Mouse (Mus musculus) 3T3-L1 (cell line): ENCODE measurements at regions not wholly inside any gene's neighbourhood (a gene's known extent, or its start where the extent isn't known, plus 50 kb on each side); places are given as distances from the start of the nearest gene placed in this dataset.
A peak's percentile ranks its signal among the peaks of the same experiment; 100 is the strongest.

Source experiments
- DNase-seq: peaks from one replicate; pipeline ENCODE4 v3.0.0-alpha.2; 2015; ENCODE audit warnings: low read depth, low spot score

DNA sequence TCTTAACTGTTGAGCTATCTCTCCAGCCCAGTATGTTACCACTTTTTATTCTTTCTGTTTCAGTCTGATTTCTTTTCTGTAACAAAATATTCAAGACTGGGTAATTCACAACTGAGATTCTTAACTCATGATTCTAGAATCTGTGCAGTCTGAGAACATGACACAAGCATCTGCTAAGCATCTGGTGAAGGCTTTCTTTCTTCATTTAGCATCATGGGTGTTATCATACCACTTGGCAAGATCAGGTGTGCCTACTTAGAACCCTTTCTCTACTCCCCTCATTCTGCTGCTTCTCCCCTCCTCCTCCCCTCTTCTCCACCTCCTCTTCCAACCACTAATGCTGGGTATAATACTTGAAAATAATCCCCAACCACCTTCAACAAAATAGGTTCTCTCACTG lies 62.1 kb upstream of the Pfn2 start:
- no peak for DNase-seq

DNA sequence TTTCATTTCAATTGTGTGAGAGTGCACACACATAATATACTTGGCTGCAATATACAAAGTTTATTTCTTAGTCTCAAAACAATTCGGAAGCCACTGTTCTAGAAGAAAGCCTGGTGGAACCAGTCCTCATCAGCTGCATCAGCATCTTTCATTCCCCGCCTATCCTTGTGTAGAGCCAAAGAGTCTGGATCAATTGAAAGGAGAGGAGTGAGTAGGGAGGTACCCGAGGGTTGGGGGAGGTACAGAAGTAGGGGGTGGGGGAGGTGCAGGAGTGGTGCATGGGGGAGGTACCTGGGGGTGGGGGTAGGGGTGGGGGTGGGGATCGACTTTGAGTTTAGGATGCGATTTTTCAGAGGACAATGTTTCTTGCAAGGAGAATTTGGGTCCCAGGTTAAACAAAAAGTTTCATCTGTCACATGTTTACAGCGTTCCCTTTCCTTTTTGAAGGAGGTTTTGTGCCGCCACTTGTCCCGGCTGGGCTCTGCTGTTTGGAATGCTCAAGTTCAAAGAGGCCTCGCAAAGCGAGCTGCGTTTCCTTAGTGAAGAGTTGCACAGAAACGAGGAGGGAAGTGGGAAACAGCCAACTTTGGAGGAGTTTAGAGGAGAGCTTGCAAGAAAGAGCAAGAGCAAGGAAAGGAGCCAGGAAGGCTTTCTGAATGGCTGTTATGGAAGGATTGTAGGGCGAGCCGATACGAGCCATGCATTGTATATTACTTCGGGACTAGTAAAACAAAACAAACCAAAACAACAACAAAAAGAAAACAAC lies 64.1 kb upstream of the Pfn2 start:
- DNase-seq = no peak

DNA sequence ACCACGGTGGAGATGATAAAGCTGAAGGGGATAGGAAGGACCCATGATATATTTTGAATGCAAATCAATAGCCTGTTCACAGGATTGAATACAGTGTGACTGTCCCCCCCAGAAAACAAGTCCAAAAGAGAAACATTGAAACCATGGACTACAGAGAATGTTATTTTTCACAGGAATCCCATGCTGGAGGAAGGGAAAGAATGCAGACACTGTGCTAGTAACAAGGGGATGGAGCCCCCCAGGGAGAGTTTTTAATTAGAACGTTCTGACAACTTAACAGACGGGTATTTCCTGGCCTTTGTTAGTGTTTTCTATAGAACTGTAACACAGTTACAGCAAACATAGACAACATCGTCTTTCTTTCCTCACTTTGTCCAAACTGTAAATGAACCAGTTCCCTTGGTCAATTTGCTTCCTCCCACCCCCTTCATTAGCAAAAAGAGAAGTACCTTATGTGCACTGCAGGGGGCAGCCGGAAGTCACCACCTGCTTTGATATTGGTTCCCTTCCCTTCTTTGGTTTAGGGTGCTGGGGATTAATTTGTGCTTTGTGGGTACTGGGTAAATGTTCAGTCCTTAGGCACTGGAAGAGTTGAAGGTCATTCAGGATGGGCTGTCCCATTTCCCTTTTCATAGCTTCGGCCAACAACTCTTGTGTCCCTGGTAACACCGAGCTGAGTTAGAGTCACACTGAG lies 64.9 kb upstream of the Pfn2 start:
- DNase-seq = no peak

DNA sequence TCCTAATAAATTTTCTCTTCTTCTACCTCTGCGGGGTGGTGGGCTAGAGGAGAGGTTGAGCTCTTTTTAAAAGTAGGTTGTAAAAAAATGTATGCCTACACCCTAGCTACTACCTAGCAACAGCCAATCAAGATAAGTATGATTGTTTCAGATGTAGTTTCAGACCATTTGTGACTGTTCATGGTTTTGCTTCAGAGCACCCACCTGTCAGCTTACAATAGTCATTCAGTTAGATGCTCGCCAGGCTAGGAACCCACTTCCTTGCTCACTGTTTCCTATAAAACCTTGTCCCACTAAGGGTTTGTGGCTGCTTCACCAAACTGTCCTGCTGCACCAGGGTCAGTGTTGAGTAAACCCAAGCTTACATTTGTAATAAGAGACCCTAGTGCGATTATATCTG lies 66.8 kb upstream of the Pfn2 start:
- DNase-seq = no peak

DNA sequence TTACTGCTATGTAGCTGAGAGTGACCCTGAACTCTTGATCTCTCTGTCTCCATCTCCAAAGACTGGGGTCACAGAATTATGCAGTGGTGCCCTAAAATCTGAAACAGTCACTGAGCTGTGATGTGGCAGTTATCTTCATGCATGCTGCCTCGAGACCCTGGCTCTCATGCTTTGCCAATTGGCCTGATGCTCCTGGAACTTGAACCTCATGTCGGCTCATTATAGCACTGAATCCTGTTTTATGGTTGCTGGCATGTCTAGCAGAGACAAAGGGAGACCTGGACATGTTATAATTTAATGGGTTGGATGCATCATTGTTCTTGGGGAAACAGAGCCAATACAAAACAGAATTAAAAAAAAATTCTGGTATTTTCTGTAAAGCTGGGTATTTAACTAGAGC lies 71.0 kb upstream of the Pfn2 start:
- DNase-seq = no peak

DNA sequence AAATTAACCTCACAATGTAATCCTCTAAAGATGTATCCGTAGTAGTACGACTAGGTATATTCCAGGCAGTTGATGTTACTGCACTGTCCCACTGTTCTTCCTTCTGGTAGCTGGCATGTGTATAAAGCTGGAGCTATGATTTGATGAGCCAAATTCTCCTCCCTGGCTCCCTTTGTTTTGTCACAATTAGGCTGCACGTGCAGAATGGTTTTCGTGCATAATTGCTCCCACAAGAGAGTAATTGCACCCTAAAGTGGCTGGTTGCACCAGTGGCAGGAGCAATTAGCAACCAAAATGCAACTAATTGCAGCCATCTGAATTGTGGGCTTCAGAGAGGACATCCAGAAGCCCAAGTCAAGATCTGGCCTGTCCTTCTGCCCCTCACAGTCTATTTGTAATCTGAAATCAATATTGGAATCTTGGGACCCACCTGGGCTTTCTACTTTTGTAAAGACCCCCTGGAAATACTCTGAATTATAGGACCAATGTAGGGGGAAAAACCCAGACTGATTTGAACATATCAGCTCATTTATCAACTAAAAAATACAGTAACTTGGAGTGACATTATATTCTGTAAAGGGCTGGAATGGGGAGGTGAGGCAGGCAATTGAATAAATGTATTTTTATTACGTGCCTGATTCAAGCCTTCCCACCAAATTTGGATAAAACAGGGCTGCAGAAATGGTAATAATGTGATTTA lies 71.7 kb upstream of the Pfn2 start:
- no peak for DNase-seq

DNA sequence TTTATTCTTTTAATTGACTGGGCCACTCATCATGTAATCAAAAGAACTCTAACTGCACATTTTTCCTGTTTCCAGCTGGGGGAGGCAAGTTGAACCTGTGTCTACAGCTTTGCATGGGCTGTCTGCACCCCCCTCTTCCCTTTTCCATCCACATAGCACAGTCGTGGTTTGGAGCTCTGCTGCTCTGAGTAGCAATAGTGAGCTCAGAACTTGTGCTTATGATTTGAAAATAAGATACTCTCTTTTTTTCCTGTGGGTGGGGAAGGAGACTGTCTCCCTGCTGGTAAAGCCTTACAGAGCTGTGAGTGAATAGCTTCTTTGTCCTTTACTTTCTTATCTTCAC lies 72.2 kb upstream of the Pfn2 start:
- DNase-seq = no peak

DNA sequence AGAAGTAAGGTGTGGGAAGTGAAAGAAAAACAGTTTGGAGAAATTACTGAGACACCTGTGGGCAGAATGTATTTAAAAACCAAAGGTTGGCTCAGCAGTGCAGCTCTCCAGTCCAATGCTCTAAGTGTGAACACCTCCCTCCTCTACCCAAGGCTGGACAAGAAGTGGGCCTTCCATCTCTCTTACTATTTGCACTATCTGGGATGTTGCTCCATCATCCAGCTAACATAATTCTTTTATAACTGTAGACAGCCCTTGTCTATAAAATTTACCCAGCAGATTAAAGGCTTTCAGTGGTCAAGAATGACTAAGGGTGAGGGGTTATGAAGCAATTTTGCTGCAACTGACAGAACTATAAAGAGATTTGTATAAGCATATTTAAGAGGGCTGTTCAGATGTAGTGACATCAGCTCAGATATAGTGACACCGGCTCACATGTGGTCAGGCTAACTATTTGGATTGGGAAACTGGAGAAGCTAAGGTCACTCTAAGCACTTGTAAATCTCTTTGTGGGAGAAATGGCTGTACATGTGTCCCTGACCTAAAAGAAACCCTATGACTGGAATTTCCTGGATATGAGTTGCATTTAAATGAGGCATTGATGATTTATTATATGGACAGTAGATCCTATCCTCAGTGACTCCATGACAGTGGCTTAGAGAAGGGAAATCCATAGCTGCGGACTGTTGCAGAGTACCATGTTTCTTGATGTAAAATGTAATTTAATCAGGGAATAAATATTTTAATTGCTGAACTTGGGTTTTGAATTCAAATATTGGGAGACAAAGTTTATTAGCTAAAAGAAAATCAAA lies 73.4 kb upstream of the Pfn2 start:
- no peak for DNase-seq

DNA sequence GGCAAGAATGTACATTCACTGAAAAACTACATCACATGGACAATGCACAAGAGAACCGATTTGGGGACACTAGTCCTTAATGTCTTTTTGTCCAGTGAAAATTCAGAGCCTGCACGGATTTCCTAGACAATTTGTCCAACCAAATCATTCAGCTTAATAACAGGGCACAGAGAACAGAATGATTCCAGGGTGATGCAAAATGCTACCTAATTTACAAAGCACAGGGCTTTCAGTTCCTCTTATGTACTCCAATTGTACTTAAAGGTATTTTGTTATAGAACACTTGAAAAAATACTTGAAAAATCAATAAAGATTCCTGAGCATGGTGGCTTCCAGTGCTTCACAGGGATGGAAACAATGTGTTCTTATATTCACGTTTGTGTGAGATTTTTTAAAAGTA lies 75.2 kb upstream of the Pfn2 start:
- DNase-seq = no peak

DNA sequence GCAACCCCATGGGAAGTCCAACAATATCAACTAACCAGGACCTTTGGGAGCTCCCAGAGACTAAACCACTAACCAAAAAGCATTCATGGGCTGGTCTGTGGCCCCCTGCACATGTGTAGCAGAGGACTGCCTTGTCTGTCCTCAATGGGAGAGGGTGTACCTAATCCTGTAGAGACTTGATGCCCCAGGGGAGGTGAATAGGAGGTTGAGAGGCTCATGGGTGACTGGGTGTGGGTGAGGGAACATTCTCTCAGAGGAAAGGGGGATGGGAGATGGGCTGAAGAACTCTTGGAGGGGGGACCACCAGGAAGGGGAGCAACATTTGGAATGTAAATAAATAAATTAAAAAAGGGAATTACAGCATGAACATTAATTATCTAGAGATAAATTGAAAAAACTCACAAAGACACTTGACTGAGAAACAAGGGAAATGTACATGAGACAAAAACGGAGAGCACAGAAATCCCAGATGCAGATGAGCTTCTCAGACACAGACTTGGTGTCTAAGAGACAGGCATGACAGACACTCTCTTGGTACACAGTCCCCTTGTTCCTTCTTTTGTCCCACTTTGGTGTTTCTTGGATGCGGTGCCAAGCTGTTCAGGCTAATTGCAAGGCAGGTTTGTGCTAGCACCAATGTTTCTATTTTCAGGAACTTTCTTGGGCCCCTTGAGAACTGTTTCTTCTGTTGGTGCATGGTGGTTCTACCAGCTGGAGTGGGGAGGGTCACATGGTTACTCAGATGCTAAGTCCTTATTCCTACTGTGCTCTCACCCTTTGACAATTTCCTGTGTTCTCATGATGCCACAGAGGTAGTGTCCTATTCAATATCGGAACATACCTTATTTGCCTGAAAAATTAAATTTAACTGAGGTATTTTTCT lies 85.0 kb upstream of the Pfn2 start:
- DNase-seq = no peak

DNA sequence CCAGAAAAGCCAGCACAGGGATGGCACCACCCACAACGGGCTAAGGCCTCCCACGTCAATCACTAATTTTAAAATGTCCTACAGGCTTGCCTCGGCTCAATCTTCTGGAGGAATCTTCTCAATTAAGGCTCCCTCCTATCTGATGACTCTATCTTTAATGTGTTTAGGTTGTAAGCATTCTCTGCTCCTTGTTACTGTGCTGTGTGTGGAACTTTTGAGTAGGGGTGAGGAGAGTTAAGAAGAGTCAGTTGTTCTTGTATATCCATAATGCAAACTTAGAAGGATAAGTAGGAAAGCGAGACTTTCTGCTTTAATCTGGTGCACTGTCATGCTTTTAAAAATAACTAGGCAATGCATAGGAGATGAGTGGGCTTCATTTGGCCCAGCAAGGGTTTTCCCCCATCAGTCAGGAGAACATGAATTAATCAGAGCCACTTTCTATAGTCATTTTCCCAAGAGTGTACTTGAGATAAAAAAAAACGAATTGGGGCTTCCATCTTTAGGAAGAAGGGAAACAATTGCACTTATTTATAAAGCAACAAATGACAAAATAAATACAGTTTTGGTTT lies 87.2 kb upstream of the Pfn2 start:
- no peak for DNase-seq

DNA sequence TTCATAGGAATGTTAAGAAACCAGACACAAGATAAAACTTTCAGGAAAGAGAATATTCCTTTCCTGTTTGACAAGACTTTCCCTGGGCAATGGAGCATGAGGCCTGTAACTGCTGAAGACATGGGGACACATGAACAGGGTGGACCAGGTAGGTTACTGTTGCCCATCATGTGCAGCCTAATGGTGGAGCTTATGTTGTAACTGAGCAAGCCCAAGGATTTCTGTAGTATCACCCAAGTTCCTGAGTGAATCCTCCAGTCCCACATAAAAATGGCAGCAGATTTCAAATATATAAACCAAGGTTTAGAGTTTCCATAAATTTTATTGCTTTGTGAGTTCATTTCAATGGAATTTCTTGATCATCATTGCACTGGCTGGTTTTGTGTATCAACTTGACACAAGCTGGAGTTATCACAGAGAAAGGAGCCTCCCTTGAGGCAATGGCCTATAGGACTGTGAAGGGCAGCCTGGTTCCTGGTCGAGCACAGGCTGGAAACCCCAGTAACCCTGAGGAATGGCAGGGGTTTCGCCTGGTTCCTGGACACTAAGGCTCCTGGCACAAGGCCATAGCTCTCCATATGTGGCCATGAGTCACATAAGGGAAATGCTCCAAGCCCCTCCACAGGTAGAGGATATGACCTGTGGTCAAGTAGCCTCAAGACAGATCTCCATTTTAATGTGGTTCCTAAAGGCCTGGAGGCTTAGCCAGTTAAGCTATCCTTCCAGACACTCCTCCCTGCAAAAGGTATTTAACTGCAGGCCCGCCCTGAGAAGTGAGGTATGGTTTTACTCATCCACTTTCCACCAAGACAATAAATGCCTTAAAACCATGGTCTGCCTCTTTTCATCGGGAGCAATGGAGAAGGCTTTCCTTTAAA lies 92.9 kb upstream of the Pfn2 start:
- DNase-seq = peak; percentile 24

DNA sequence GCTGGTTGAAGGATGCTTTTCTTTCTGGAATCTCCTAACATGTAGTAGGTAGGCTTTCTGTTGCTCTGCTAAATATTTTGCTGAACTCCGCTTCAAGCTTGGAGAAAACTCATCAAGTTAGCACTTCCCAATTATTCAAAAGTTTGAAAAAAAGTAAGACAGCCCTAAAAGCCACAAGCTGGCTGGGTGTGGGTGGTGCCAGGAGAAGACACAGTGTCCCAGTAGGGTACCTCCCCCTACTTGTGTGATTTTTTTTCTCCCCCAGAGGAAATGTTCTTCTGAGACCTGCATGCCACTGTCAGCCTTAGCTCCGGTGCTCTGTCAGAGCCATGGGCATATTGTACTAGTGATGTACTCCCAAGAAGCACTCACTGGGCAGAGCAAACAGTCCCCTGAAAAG lies 96.8 kb upstream of the Pfn2 start:
- no peak for DNase-seq

DNA sequence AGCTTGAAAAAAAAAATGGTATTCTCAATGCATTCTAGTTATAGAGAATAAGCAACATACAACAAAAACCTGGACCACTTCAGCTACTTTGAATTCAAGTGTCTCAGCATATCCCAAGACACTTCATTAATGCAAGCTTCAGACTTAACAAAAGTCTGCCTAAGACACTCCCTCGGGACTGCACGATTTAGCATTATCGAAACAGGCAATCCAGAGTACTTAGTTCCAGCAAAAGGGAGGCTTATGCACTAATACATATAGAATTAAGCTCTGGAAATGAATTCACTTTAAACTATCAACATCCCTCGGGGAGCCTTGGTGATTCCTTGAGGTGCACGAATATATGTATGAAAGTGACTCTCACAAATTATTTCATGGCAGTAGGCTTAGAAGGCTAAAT lies 97.9 kb upstream of the Pfn2 start:
- DNase-seq = no peak

DNA sequence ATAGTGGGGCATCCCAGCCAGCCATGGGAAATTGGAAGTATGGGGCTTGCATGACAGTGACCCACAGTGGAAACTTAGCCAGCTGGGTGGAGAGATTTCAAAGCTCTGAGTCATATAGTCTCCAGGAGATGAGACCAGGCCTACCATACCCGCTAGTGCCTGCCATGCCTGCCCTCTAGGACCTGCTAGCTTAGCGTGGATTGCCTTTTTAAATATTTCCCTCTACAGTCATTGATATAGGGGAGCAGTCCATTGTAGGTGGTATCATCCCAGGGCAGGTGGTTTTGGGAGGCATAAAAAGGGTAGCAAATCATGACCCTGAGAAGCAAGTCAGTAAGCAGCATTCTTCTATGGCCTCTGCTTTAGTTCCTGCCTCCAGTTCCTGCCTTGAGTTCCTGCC lies 99.5 kb upstream of the Pfn2 start:
- DNase-seq = peak; percentile 14

DNA sequence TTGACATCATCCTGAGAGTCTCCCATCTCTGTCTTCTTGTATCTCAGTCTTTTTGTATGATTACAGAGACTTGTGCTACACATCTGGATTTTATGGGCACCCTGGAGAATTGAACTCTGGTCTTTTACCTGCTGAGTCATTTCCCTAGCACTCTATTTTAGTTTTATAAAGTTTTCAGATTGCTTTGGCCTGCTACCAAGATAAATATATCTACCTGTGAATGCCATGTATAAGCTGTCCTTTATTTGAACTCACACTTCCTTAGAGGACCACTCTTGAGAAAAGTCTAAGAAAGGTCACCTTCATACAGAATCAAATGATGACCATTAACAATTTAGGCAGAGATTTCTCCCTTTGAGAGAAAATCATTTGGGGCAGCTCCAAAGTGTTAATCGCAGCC lies 100.8 kb upstream of the Pfn2 start:
- DNase-seq = no peak

DNA sequence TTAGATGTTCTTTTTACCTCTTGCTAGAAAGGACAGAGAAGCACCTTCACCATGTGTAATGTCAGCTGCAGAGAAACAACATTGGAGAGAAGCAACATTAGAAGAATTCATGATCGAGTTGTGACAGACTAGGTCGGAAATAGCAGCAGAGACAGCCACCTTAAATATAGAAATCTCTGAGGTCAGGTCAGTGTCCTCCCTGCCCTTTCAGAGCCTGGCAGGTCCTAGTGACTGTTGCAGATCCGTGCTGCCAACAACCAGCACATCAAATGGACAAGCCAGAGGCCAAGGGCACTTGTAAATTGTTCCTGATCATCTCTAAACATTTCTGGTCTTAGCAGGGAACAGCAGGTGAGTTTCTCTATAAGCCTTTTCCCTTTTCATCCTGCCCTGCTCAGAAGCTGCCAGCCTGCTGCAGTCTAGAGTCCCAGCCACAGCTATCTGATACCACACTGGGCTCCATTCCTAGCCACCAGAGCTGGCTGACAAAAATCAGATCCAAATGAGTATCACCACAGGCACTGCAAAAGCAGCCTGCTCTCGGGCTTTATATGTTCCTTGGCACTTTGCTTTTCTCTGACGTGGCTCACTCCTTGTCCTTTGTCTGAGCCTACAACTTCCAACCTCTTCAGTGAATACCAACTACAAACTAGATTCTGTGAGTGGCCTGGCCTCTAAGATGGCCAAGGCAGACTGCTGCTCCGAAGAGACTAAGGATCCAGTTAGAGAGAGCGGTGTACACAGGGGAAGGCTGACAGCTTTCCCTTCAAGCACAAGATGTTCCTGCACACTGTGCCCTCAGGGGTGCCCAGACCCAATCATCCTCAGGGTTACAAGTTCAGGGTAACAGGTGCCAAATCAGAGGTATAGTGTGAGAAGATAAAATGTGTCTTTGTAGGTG lies 102.8 kb upstream of the Pfn2 start:
- no peak for DNase-seq

DNA sequence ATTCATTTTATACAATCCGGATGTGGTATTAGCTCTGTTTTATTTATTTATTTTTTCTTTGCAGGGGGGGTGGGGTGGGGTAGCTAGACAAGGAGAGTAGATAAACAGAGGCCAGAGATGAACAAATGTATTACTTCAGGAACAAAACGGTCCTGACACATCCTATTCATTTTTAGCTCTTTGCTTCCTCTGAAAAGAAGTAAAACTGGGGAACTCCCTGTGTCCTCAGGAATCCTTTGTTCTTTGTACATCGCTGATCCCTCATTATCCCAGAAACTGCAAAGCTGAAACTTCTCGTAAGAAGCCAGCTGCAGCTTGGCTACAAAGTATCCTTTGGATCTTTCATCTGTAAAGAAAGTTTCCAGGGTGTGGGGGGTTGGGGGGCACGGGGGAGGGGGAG lies 103.6 kb upstream of the Pfn2 start:
- no peak for DNase-seq

DNA sequence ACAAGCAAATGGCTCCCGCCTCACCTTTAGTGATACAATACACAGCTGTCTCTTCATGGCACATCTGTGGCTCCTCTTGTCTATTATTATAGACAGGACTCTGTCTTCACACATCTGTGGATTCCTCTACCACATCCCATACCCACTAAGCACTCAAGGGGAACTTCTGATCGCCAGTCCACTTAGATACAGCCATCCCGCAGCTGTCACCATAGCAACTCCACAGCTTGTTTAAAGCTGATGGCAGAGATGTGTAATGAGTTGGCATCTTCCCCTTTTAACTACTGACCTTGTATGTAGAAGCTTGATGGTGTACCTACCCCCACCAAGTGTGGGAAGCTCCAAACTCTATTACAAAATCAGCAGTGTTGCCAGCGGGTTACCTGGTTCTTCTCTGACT lies 109.5 kb upstream of the Pfn2 start:
- DNase-seq = no peak
